ENCODE assay signal across 11 mouse cellular contexts in the genomic region with DNA sequence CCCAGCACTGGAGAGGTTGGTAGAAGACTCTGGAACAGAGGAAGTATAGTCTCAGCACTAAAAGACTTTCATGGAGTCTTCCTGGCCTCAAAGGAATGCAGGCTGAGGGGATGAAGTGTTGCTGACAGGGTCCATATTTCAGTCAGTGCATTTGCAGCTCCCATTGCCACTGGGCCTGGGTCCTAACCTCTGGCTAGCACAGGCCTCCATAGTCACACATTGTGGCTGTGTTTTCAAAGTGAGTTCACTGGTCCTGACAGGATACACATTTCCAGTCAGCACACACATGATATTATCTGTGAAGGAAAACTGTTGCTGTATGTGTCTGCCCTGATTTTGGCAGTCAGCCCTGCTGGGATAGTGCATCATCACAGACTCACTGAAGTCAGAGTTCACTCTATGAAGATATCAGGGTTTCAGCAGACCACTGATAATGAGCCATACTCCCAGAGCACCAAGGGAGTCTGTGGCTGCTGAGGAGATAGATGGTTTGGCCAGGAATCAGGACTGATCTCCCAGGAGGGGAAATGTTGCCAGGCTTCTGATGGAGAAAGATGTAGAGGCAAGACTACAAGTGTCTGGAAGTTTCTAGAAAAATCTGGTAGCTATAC.
DNase-seq lines count a peak whose midpoint lies in the region; TF ChIP-seq lines count a peak whose summit lies in the region.
"Had no signal": no experiment of that assay in that cellular context is flagged by ENCODE, and none has a peak within 500 bp of the region (broad histone marks: within the 10 kb centered on the region; RNA-seq: fewer than 3 reads in every experiment).

No protein-coding gene starts in this region.

- H3K4me3 ChIP-seq in thymus, adult 2 months (ENCODE audit: control insufficient read depth, insufficient read depth, low read length): no peak overlapping the region
- H3K4me3 ChIP-seq: forebrain, embryonic 10.5 days had no signal

- no peak overlapping the region for H3K27ac ChIP-seq in thymus, adult 2 months (ENCODE audit: control insufficient read depth, insufficient read depth, low read length)
- H3K27ac ChIP-seq: forebrain, embryonic 10.5 days had no signal

- no peaks in the 10 kb centered on the region for H3K27me3 ChIP-seq in thymus, adult 2 months (ENCODE audit: control insufficient read depth, insufficient read depth, low read length)

- no peaks in the 10 kb centered on the region for H3K36me3 ChIP-seq in thymus, adult 2 months (ENCODE audit: control insufficient read depth, insufficient read depth, low read length)
- H3K36me3 ChIP-seq: forebrain, embryonic 10.5 days had no signal

- intact Hi-C loops in heart, postnatal 25 days (cut with DNase I): no loop called here

- no peak for TF ChIP-seq CTCF in thymus, adult 2 months (IDR thresholded peaks at IDR 0.05; ENCODE audit: borderline replicate concordance, control insufficient read depth, extremely low read depth, insufficient read depth, low read length, poor library complexity)

- no peak for TF ChIP-seq POLR2A in thymus, adult 2 months (IDR thresholded peaks at IDR 0.05; ENCODE audit: control insufficient read depth, extremely low read depth, insufficient read depth, low read length, poor library complexity)

- peak; percentile 24 for DNase-seq in kidney, postnatal 10 days
- no peak for DNase-seq in kidney, adult 9 months
- DNase-seq in heart, adult 8-10 months (ENCODE audit: low spot score): peak; percentile 21
- DNase-seq in heart, postnatal 25 days (ENCODE audit: low spot score): peak; percentile 2
- DNase-seq in lung, postnatal 36 days: peak; percentile 70
- no peak for DNase-seq in testis, postnatal 14 days (ENCODE audit: low spot score)
- DNase-seq in thymus, adult 2 months: no peak
- no peak for DNase-seq in cerebellum, postnatal 36 days
- DNase-seq: layer of hippocampus, adult 9-11 months; left cerebral cortex, postnatal 4 days had no signal

- H3K4me1 ChIP-seq in thymus, adult 2 months (replicated peaks; ENCODE audit: control insufficient read depth, insufficient read depth, low read length): no peaks in the 10 kb centered on the region
- H3K4me1 ChIP-seq: forebrain, embryonic 10.5 days had no signal

Comparison
In these comparisons a context has a peak if more than half of its experiments do, and no peak if none do; other contexts are left out.
1. DNase-seq: peak in kidney, postnatal 10 days (single experiment), heart, adult 8-10 months (single experiment), heart, postnatal 25 days (single experiment) and lung, postnatal 36 days (single experiment); none in kidney, adult 9 months (single experiment), testis, postnatal 14 days (single experiment), thymus, adult 2 months (single experiment) and cerebellum, postnatal 36 days (0 of 2).